Mouse (Mus musculus) heart, adult 2 months (tissue): ENCODE results near the gene Fgr. TPM values are rescaled to one million over a fixed set of nuclear protein-coding genes. Genes with fewer than 3 reads are reported as not detected.

Experiments
- DNase-seq, 2 experiments: peaks; one replicate each; pipeline ENCODE4 v3.0.0; 2021
- H3K27ac ChIP-seq: fragments of 200-600 bp; 2 replicates; pipeline ENCODE4 v1.8.1; 2022
- H3K27me3 ChIP-seq: fragments of 200-500 bp; 2 replicates; pipeline ENCODE4 v1.6.1; 2012; ENCODE audit warnings: mild to moderate bottlenecking, low read length, inconsistent platforms, mixed read lengths; ENCODE audit not compliant: control insufficient read depth, insufficient read depth
- H3K36me3 ChIP-seq: fragments of 200-500 bp; 2 replicates; pipeline ENCODE4 v1.6.1; 2012; ENCODE audit warnings: low read length, inconsistent platforms; ENCODE audit not compliant: control insufficient read depth, insufficient read depth
- H3K4me1 ChIP-seq: fragments of 200-500 bp; 2 replicates; pipeline ENCODE4 v1.6.1; 2011; ENCODE audit warnings: low read length; ENCODE audit not compliant: control insufficient read depth, insufficient read depth
- H3K4me3 ChIP-seq: fragments of 200-600 bp; 2 replicates; pipeline ENCODE4 v1.8.1; 2022
- H3K79me2 ChIP-seq: fragments of 200-500 bp; replicated peaks from 2 replicates; pipeline ENCODE4 v1.6.1; 2012; ENCODE audit warnings: mild to moderate bottlenecking, inconsistent platforms, low read length, moderate library complexity, mixed read lengths; ENCODE audit not compliant: control insufficient read depth, insufficient read depth
- H3K9ac ChIP-seq: fragments of 200-500 bp; 2 replicates; pipeline ENCODE4 v1.6.1; 2012; ENCODE audit warnings: low read depth, mild to moderate bottlenecking, control low read depth, inconsistent platforms, low read length, mixed read lengths
- CTCF ChIP-seq: fragments of 200-600 bp; IDR thresholded peaks from 2 replicates; pipeline ENCODE4 v1.8.1; 2022; ENCODE audit warnings: antibody characterized with exemption, mild to moderate bottlenecking, moderate library complexity
- EP300 ChIP-seq: fragments of 200-500 bp; IDR thresholded peaks from 2 replicates; pipeline ENCODE4 v1.6.1; 2011; ENCODE audit warnings: low read depth, low read length, control low read depth; ENCODE audit not compliant: insufficient read depth
- POLR2A ChIP-seq: fragments of 200-500 bp; IDR thresholded peaks from 2 replicates; pipeline ENCODE4 v1.6.1; 2011; ENCODE audit warnings: mild to moderate bottlenecking, low read depth, low read length, control low read depth; ENCODE audit not compliant: insufficient read depth
- whole genome bisulfite sequencing: fragments of 180-500 bp; shearing (Covaris S2); methylation state at CpG from one replicate; pipeline ENCODE4 v1.1.7; 2018; 5-methylcytosine and 5-hydroxymethylcytosine counted together
- intact Hi-C: fragments of 180-260 bp; cut with DNase I; formaldehyde crosslinking; loops from one replicate; pipeline ENCODE4 v1.15.1; 2025
- polyA plus RNA-seq: library from polyadenylated mRNA; depleted of rRNA; stranded (reverse); fragments of >200 nt; gene quantifications from 2 replicates; pipeline ENCODE4 v1.2.3, GENCODE M21; 2012
- total RNA-seq, 2 experiments: library from RNA; stranded (reverse); gene quantifications; 2 replicates each; pipeline ENCODE4 v1.2.3; 2021

The Fgr gene
- total and polyA plus RNA-seq, 3 experiments = 0.43 to 1.7 (median 0.47) TPM

DNA sequence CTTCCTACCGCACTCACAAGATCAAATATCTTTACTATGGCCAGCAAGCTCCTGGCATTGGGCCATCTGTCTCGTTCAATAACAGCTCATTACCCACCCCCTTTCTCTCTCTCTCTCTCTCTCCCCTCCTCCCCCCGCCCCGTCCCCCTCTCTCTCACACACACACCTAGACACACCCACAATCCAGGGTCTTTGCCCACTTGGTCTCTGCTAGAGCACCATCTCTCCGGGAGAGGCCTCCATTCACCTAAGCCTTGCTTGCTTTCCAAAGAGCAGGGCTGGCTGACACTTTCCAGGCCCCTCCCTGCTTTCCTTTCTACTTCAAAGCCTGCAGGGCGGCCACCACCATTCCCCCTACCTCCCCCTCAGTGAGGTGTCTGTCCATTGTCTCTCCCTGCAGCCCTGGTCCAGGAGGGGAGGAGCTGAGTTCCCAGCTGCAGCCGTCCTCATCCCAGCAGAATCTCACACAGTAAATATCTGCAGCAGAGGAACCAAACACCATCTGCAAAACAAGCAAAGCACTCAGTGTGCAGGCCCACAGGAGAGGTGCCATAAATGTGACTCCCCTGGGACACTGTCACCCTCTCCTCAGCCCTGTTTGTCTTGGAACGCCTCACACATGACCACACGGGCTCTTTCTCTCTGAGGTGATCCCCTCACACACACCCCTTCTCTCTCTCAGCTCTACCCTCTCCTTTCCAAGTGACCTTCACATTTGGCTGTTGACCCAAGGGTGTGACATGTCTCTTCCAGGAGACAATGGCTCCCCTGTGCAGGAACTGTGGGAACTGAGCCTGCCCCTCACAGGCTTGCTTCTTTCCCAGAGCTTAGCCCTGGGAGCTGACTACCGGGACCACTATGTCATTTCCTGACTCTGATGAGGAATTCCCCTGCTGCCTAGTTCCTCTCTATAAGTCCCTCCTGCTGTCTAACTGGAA is 14.9 kb upstream of the Fgr start:
- intact Hi-C loops = no loop called here
- Histone ChIP-seq H3K9ac (peak overlapping the region; percentile 19; the same call in 1 of the 2 replicates), H3K36me3 (no peaks in the 10 kb centered on the region), H3K27me3 (no peaks in the 10 kb centered on the region), H3K4me3 (no peak overlapping the region), H3K4me1 (peaks cover 30% of the 10 kb centered on the region), H3K27ac (peak overlapping the region; percentile 78), H3K79me2 (no peaks in the 10 kb centered on the region)
- WGBS = 16% methylated on average over 10 of the region's 10 CpGs
- TF ChIP-seq POLR2A = peak; percentile 66
- TF ChIP-seq CTCF = peak; percentile 21; the same call in 1 of the 2 replicates
- TF ChIP-seq EP300 = peak; percentile 73
- DNase-seq = peak; percentile 67 to 78

DNA sequence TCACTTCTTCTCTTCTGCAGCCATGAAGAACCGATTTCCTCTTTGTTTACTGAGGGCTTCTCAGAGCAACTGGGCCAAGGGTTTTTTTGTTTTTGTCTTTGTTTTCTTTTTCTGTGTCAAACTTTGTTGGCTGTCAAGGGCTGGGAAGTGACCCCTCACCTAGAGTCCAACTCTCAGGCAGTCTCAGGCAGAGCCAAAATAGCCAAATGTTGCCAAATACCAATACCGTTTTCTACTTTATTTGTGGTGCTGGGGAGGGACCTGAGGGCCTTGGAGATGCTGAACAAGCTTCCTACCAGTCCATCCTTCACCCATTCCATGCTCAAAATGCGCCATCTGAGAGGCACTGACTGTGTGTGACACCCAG is 14.2 kb upstream of the Fgr start:
- peaks cover 30% of the 10 kb centered on the region for H3K4me1 ChIP-seq
- DNase-seq = no peak
- no peaks in the 10 kb centered on the region for H3K36me3 ChIP-seq
- WGBS = 32% methylated on average over 3 of the region's 3 CpGs
- H3K27me3 ChIP-seq = no peaks in the 10 kb centered on the region
- TF ChIP-seq CTCF (no peak), EP300 (no peak), POLR2A (0 out of 2 replicates have a peak, but pooled peaks have one; percentile 10)
- intact Hi-C loops = no loop called here
- no peaks in the 10 kb centered on the region for H3K79me2 ChIP-seq
- no peak overlapping the region for H3K9ac ChIP-seq
- no peak overlapping the region for H3K4me3 ChIP-seq
- peak overlapping the region; percentile 78 for H3K27ac ChIP-seq

DNA sequence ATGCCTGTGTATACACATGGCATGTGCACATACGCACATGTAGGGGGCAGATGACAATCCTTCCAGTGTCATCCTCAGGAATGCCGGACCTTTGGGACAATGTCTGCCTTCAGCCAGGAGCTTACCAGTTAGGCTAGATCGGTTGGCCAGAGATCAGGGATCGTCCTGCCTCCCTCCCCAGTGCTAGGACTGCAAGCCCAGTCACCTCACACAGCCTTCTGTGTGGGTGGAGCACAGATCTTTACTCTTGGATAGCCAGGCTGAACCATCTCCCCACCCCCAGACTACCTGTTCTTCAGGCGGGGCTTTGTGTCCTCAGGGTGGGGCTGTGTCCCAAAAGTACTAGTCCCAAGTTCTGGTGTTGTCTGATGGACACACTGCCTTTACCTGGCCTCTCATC is 13.6 kb upstream of the Fgr start:
- DNase-seq = no peak
- H3K27me3 ChIP-seq = no peaks in the 10 kb centered on the region
- no peak overlapping the region; the same call in 1 of the 2 replicates for H3K9ac ChIP-seq
- H3K27ac ChIP-seq = peak overlapping the region; percentile 78
- peaks cover 28% of the 10 kb centered on the region for H3K4me1 ChIP-seq
- H3K4me3 ChIP-seq = no peak overlapping the region
- intact Hi-C loops = no loop called here
- 25% methylated on average over 5 of the region's 5 CpGs for WGBS
- H3K79me2 ChIP-seq = no peaks in the 10 kb centered on the region
- TF ChIP-seq POLR2A (no peak), EP300 (no peak), CTCF (no peak)
- H3K36me3 ChIP-seq = no peaks in the 10 kb centered on the region

DNA sequence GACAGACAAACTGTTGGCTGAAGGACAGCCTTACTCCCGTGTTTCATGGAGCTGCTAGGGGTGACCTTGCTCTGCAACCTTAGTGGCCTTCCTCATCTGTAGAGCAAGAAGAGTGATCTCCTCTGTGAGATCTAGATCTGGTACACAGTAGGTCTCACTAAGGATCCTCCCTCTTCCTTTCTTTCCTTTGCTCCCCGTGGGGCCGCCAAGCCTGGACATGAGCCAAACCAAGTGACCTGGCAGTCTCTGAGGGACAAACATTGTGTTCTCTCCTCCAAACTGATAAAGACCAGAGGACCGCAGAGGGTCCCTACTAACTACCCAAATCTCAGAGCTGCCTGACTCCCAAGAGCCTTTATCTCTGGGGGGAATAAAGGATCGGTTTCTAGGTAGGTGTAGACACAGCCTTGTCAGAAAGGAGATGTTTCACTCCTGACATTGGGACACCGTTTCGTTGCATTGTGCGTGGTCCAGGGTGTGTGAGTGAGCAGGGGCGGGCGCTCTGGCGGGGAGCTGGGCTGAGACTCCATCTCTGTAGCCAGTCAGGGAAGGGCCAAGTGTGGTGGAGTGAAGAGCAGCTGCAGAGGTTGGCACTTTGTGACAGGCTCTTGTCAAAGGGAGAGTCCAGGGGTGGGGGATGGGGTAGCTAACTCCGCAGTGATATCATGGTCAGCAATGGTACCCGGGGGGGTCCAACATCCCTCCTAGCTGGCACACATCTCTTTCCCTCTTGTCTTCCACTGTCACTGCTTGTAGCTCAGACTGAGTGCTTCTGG is 12.8 kb upstream of the Fgr start:
- Histone ChIP-seq H3K9ac (peak overlapping the region; percentile 28), H3K36me3 (no peaks in the 10 kb centered on the region), H3K4me3 (no peak overlapping the region), H3K79me2 (no peaks in the 10 kb centered on the region), H3K4me1 (peaks cover 27% of the 10 kb centered on the region), H3K27ac (peak overlapping the region; percentile 78), H3K27me3 (no peaks in the 10 kb centered on the region)
- intact Hi-C loops = no loop called here
- 23% methylated on average over 13 of the region's 13 CpGs for WGBS
- TF ChIP-seq CTCF (no peak), POLR2A (peak; percentile 41; the same call in 1 of the 2 replicates), EP300 (0 out of 2 replicates have a peak, but pooled peaks have one; percentile 68)
- peak; percentile 77 to 78 for DNase-seq

DNA sequence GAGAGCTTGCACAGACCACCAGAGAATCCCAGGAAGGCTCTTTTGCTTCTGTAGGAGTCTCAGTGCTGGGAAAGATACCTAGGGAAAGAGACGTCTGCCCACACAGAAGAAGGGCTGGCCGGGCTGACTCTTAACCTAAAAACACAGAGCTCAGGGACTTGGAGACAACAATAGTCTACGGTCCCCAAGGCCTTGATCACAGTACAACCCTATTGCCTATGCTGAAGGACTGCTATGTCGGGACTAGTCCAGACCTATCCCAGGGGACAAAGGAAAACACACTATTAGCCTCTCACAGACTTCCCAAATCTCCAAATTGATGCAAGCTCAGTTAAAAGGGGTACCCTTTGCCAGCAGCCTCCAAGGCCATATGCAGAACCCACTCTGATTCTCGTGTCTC is 12.0 kb upstream of the Fgr start:
- H3K27me3 ChIP-seq = no peaks in the 10 kb centered on the region
- H3K79me2 ChIP-seq = no peaks in the 10 kb centered on the region
- H3K4me1 ChIP-seq = peaks cover 27% of the 10 kb centered on the region
- DNase-seq = no peak
- intact Hi-C loops = no loop called here
- no peak overlapping the region for H3K9ac ChIP-seq
- H3K27ac ChIP-seq = peak overlapping the region; percentile 78
- H3K4me3 ChIP-seq = no peak overlapping the region
- no peaks in the 10 kb centered on the region for H3K36me3 ChIP-seq
- 48% methylated on average over 5 of the region's 5 CpGs for WGBS
- TF ChIP-seq POLR2A = no peak
- TF ChIP-seq CTCF = no peak
- TF ChIP-seq EP300 = no peak

- WGBS = 63% methylated on average over 4 of the region's 4 CpGs
- Histone ChIP-seq H3K27me3 (no peaks in the 10 kb centered on the region), H3K9ac (no peak overlapping the region), H3K4me1 (peaks cover 27% of the 10 kb centered on the region), H3K79me2 (no peaks in the 10 kb centered on the region), H3K36me3 (no peaks in the 10 kb centered on the region), H3K27ac (peak overlapping the region; percentile 78; the same call in 1 of the 2 replicates), H3K4me3 (no peak overlapping the region)
- TF ChIP-seq POLR2A (no peak), CTCF (no peak), EP300 (no peak)
- DNase-seq = no peak
- intact Hi-C loops = no loop called here
These were observed 11.3 kb upstream of the Fgr start for GRCm38 (mm10) chr4:132962628-132963027.
